Mouse (Mus musculus): ENCODE data around the gene Gtf2a1. TPM values are rescaled to one million over a fixed set of nuclear protein-coding genes. Genes with fewer than 3 reads are reported as not detected.
"Not testable (repeated sequence)": the region's sequence is repeated elsewhere in the genome, so short reads cannot be mapped to it uniquely, and the experiment has no call there.

Gtf2a1 gene
- polyA plus RNA-seq, 1 experiment from 2014 or later: 46.9 TPM

DNA sequence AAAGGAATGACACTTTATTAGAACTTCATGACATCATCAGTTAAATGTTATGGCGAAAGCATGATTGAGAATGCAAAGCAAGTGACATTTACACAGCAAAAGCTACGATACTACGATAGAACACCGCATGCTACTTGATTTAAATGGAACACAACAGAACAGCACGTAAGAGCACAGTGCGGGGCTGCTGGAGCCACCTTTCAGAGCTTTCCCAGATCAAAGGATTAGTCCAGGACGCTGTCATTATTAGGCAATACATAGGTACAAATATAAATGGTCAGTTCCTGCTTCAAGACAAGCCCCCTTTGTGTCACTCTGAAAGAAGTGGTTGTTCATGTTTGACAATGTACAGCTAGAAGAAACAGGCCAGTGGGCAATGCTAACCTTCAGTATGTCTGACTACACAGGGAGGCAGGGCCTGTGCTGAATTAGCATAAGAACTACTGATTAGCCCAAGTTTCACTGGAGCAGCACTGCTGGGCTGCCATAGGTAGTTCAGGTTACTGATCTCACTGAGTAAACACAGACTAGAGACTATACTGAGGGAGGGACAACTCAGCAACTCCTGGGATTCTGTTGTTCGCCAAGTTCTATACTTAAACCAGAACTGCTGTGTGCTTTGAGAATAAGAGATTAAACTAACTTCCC is 32.8 kb downstream of the Gtf2a1 start:
- WGBS: 69% methylated on average over 8 of the region's 8 CpGs
- H3K9ac ChIP-seq (ENCODE audit: low read length); H3K36me3 ChIP-seq (ENCODE audit: control insufficient read depth, insufficient read depth, low read length); H3K4me1 ChIP-seq (replicated peaks; ENCODE audit: control insufficient read depth, insufficient read depth, low read length); H3K27me3 ChIP-seq (ENCODE audit: control insufficient read depth, insufficient read depth, low read depth, low read length); H3K27ac ChIP-seq (ENCODE audit: low read length); H3K4me3 ChIP-seq (ENCODE audit: low read length); H3K9me3 ChIP-seq (ENCODE audit: control insufficient read depth, low read length); H3K4me2 ChIP-seq (ENCODE audit: low read depth, low read length): not testable (repeated sequence)
- ATAC-seq (ENCODE audit: low read depth): peak; percentile 84

DNA sequence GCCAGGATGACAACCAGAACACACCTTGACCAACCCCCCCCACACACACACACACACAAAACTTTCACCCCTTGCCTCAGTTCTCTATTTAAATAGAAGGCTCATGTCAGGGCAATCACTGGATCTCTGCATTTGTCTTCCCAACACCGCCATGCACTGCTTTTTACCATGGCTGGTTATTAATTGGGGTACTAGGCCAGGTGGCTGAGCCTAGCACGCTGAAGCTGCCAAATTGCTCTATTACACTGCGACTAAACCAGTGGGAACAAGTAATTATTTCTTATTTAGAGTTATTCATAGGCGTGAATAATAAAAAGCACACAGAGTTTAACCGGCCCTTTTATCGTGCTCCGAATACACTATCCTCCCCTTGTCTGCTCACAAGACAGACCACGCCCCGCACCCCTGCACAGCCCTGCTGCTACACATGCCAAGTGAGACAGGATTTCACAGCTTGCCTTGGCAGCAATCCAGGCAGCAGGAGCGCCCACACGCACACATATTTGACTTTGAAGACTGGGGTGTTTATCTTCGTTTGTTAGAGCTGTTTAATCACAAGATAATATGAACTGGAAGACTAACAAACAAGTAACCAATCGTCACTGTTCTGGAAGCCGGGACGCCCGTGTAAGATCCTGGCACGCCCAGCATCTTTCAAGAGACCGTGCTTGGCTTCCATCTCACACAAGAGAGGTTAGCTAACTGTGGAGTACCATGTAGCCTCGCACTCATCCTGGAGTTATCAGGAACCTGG is 38.3 kb downstream of the Gtf2a1 start:
- Histone ChIP-seq H3K27ac (ENCODE audit: low read length) (no peak overlapping the region), H3K4me1 (replicated peaks; ENCODE audit: control insufficient read depth, insufficient read depth, low read length) (peaks cover 6% of the 10 kb centered on the region), H3K4me2 (ENCODE audit: low read depth, low read length) (peak overlapping the region; percentile 44), H3K36me3 (ENCODE audit: control insufficient read depth, insufficient read depth, low read length) (no peaks in the 10 kb centered on the region), H3K27me3 (ENCODE audit: control insufficient read depth, insufficient read depth, low read depth, low read length) (no peaks in the 10 kb centered on the region), H3K4me3 (ENCODE audit: low read length) (no peak overlapping the region), H3K9me3 (ENCODE audit: control insufficient read depth, low read length) (no peaks in the 10 kb centered on the region), H3K9ac (ENCODE audit: low read length) (no peak overlapping the region)
- ATAC-seq (ENCODE audit: low read depth): peak; percentile 91
- 22% methylated on average over 19 of the region's 19 CpGs for WGBS

DNA sequence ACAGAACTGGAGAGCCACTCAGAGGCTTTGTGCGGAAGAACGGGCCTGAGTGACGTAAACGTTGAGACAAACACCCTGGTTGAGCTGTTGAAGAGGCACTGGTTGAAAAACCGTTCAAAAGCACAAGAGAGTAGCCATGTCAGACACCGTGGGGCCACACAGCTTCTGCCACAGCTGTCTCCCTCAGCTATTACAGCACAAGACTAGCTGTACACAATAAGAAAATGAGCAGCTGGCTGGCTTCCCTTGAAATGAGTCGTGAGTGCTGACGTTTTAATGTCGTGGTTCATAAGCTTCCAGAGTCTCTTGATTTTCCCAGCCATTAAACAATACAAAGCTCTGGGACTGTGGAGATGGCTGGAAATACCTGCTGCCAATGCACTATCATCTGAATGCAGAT is 40.8 kb downstream of the Gtf2a1 start:
- Histone ChIP-seq H3K4me3 (ENCODE audit: low read length) (no peak overlapping the region), H3K9ac (ENCODE audit: low read length) (no peak overlapping the region), H3K4me2 (ENCODE audit: low read depth, low read length) (no peak overlapping the region), H3K9me3 (ENCODE audit: control insufficient read depth, low read length) (no peaks in the 10 kb centered on the region), H3K4me1 (replicated peaks; ENCODE audit: control insufficient read depth, insufficient read depth, low read length) (peaks cover 6% of the 10 kb centered on the region), H3K36me3 (ENCODE audit: control insufficient read depth, insufficient read depth, low read length) (no peaks in the 10 kb centered on the region), H3K27ac (ENCODE audit: low read length) (no peak overlapping the region), H3K27me3 (ENCODE audit: control insufficient read depth, insufficient read depth, low read depth, low read length) (no peaks in the 10 kb centered on the region)
- peak; percentile 49; the same call in 1 of the 2 replicates for ATAC-seq (ENCODE audit: low read depth)
- WGBS: 38% methylated on average over 9 of the region's 9 CpGs

DNA sequence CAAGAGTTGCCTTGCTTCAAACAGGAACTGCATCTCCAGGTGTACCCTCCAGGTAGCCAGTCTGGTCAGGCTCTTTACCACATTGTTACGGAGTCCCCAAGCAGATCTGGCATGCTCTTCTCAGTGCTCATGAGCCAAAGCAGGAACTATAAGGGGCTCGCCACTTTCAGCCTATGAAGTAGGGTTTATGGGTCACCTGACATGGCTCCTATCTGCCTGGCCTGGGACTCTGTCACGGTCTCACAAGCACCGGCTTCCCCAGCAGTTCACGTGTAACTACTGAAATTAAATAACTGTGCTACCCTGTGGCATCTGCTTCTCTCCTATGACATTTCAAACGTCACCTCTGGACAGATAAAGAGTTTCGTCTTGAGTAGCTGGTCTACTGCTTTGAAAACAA is 50.1 kb downstream of the Gtf2a1 start:
- no peaks in the 10 kb centered on the region for H3K36me3 ChIP-seq (ENCODE audit: control insufficient read depth, insufficient read depth, low read length)
- no peaks in the 10 kb centered on the region for H3K27me3 ChIP-seq (ENCODE audit: control insufficient read depth, insufficient read depth, low read depth, low read length)
- H3K4me3 ChIP-seq (ENCODE audit: low read length): no peak overlapping the region
- H3K27ac ChIP-seq (ENCODE audit: low read length): no peak overlapping the region
- no peaks in the 10 kb centered on the region for H3K4me1 ChIP-seq (replicated peaks; ENCODE audit: control insufficient read depth, insufficient read depth, low read length)
- no peaks in the 10 kb centered on the region for H3K9me3 ChIP-seq (ENCODE audit: control insufficient read depth, low read length)
- WGBS: 80% methylated on average over 7 of the region's 7 CpGs
- ATAC-seq (ENCODE audit: low read depth): no peak
- no peak overlapping the region for H3K4me2 ChIP-seq (ENCODE audit: low read depth, low read length)
- H3K9ac ChIP-seq (ENCODE audit: low read length): no peak overlapping the region

DNA sequence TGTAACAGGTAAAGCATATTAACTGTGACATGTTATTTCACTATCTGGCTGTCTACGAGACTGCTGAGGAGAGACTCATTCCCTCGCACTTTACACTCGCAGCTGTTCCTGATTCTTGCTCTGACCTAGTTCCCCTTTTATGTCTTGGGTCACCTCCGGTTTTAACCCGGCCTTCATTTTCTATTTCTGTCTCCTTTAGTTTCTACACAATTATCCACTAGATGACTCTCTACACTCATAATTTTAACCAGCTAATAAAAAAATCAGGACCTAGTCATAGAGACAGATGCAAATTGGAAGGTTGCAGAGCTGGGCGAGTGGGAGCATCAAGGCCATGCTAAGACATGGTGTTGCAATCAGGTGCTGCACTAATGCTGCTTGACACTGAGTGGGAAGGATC is 55.8 kb downstream of the Gtf2a1 start:
- H3K9me3 ChIP-seq (ENCODE audit: control insufficient read depth, low read length): no peaks in the 10 kb centered on the region
- H3K9ac ChIP-seq (ENCODE audit: low read length): no peak overlapping the region
- H3K36me3 ChIP-seq (ENCODE audit: control insufficient read depth, insufficient read depth, low read length): no peaks in the 10 kb centered on the region
- no peak overlapping the region for H3K4me3 ChIP-seq (ENCODE audit: low read length)
- no peak overlapping the region for H3K4me2 ChIP-seq (ENCODE audit: low read depth, low read length)
- WGBS: 74% methylated on average over 6 of the region's 6 CpGs
- H3K27me3 ChIP-seq (ENCODE audit: control insufficient read depth, insufficient read depth, low read depth, low read length): no peaks in the 10 kb centered on the region
- H3K27ac ChIP-seq (ENCODE audit: low read length): no peak overlapping the region
- no peaks in the 10 kb centered on the region for H3K4me1 ChIP-seq (replicated peaks; ENCODE audit: control insufficient read depth, insufficient read depth, low read length)
- ATAC-seq (ENCODE audit: low read depth): no peak

DNA sequence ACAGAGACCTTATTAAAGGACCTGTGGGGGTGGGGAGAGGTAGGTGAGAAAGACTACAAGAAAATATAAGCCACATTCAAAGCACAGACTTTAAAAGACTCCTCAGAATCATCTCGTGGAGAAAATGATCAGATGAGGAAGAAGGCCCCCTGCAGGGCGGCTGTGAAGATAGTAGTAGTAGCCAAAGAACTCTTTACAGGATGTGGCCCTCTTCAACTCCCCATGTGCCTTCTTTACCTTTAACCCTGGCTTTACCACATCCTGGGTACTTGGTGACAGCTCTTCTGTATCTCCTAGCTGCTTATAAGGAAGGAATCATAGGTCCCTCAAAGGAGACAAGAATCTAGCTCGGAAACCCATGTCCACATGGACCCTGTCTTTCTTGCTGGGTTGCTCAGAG is 66.7 kb downstream of the Gtf2a1 start:
- Histone ChIP-seq H3K9me3 (ENCODE audit: control insufficient read depth, low read length) (no peaks in the 10 kb centered on the region), H3K9ac (ENCODE audit: low read length) (no peak overlapping the region), H3K36me3 (ENCODE audit: control insufficient read depth, insufficient read depth, low read length) (no peaks in the 10 kb centered on the region), H3K4me1 (replicated peaks; ENCODE audit: control insufficient read depth, insufficient read depth, low read length) (no peaks in the 10 kb centered on the region), H3K27ac (ENCODE audit: low read length) (no peak overlapping the region), H3K27me3 (ENCODE audit: control insufficient read depth, insufficient read depth, low read depth, low read length) (no peaks in the 10 kb centered on the region), H3K4me3 (ENCODE audit: low read length) (no peak overlapping the region), H3K4me2 (ENCODE audit: low read depth, low read length) (no peak overlapping the region)
- 53% methylated on average over 3 of the region's 3 CpGs for WGBS
- ATAC-seq (ENCODE audit: low read depth): no peak

DNA sequence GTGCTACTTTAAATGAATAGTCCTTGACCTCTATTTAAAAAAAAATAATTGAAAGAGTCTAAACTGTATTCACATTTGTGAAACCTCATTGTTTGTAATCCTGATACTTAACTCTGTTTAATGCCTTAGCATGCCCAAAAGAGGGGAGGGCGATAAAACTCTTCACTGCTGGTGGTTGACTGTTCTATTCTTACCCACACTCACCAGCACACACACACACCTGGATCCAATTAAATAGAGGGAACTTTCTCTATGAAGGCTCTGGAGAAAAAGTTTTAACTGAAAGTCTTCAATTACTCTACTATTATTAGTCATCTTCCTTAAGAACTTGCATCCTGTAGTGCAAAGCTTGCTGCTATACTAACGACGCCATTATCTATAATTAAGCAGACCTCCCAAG is 72.5 kb downstream of the Gtf2a1 start:
- H3K27me3 ChIP-seq (ENCODE audit: control insufficient read depth, insufficient read depth, low read depth, low read length): no peaks in the 10 kb centered on the region
- no peaks in the 10 kb centered on the region for H3K4me1 ChIP-seq (replicated peaks; ENCODE audit: control insufficient read depth, insufficient read depth, low read length)
- 76% methylated on average over 3 of the region's 3 CpGs for WGBS
- H3K4me2 ChIP-seq (ENCODE audit: low read depth, low read length): no peak overlapping the region
- H3K4me3 ChIP-seq (ENCODE audit: low read length): no peak overlapping the region
- no peaks in the 10 kb centered on the region for H3K36me3 ChIP-seq (ENCODE audit: control insufficient read depth, insufficient read depth, low read length)
- no peaks in the 10 kb centered on the region for H3K9me3 ChIP-seq (ENCODE audit: control insufficient read depth, low read length)
- no peak overlapping the region for H3K9ac ChIP-seq (ENCODE audit: low read length)
- no peak overlapping the region for H3K27ac ChIP-seq (ENCODE audit: low read length)
- ATAC-seq (ENCODE audit: low read depth): no peak

DNA sequence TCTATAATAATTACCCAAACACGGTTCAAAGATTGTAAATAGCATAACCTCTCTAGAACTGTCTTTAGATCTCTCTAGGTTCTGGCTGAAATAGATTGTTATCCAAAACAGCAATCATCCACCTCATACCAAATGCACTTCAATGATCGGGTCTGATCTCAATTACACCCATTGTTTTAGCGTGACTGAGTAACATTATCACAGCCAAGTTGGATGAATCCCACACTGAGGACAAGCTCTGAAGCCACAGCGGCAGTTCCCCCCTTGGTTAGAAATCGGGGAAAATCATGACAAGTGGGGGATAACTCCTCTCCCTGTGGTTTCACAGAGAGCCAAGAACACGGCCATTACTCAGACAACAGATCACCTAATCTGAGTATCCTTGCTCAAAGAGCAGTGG is 76.3 kb downstream of the Gtf2a1 start:
- H3K27ac ChIP-seq (ENCODE audit: low read length): no peak overlapping the region
- no peak for ATAC-seq (ENCODE audit: low read depth)
- no peaks in the 10 kb centered on the region for H3K36me3 ChIP-seq (ENCODE audit: control insufficient read depth, insufficient read depth, low read length)
- no peak overlapping the region for H3K4me2 ChIP-seq (ENCODE audit: low read depth, low read length)
- no peak overlapping the region for H3K4me3 ChIP-seq (ENCODE audit: low read length)
- WGBS: 74% methylated on average over 6 of the region's 6 CpGs
- no peaks in the 10 kb centered on the region for H3K9me3 ChIP-seq (ENCODE audit: control insufficient read depth, low read length)
- no peak overlapping the region for H3K9ac ChIP-seq (ENCODE audit: low read length)
- no peaks in the 10 kb centered on the region for H3K4me1 ChIP-seq (replicated peaks; ENCODE audit: control insufficient read depth, insufficient read depth, low read length)
- no peaks in the 10 kb centered on the region for H3K27me3 ChIP-seq (ENCODE audit: control insufficient read depth, insufficient read depth, low read depth, low read length)

DNA sequence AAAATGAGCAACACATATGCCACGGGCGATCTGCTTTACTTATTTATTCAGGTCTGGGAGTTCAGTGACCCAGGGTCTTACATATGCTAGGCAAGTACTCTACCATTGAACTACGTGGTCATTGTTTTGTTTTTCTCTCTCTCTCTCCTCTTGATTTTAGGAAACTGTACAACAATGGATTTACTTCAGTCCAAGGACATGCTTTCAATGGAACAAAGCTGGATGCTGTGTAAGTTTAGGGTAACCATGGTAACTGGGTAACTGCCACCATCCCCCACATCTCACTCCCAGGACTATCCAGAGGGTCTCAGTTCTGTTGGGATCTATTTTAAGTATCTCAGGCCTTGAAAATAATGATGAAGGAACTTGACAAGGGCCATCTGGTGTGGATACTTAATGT is 78.5 kb downstream of the Gtf2a1 start:
- H3K4me3 ChIP-seq (ENCODE audit: low read length): no peak overlapping the region
- H3K9me3 ChIP-seq (ENCODE audit: control insufficient read depth, low read length): no peaks in the 10 kb centered on the region
- no peak overlapping the region for H3K4me2 ChIP-seq (ENCODE audit: low read depth, low read length)
- H3K9ac ChIP-seq (ENCODE audit: low read length): no peak overlapping the region
- no peak overlapping the region for H3K27ac ChIP-seq (ENCODE audit: low read length)
- 59% methylated on average over 3 of the region's 3 CpGs for WGBS
- no peaks in the 10 kb centered on the region for H3K27me3 ChIP-seq (ENCODE audit: control insufficient read depth, insufficient read depth, low read depth, low read length)
- no peaks in the 10 kb centered on the region for H3K4me1 ChIP-seq (replicated peaks; ENCODE audit: control insufficient read depth, insufficient read depth, low read length)
- no peak for ATAC-seq (ENCODE audit: low read depth)
- H3K36me3 ChIP-seq (ENCODE audit: control insufficient read depth, insufficient read depth, low read length): no peaks in the 10 kb centered on the region
